Mouse (Mus musculus) neural tube, embryonic 12.5 days (tissue): ENCODE results near the gene H60c. TPM values are rescaled to one million over a fixed set of nuclear protein-coding genes. Genes with fewer than 3 reads are reported as not detected.
"Not testable (repeated sequence)": the region's sequence is repeated elsewhere in the genome, so short reads cannot be mapped to it uniquely, and the experiment has no call there.

Source experiments
- ATAC-seq: fragments of 200-750 bp; cut with Nextera tagmentation; 2 replicates; pipeline ENCODE4 v1.8.0; 2017; ENCODE audit warnings: low read depth, mild to moderate bottlenecking, moderate TSS enrichment, moderate library complexity; ENCODE audit not compliant: low FRiP score
- H3K27ac ChIP-seq: fragments of 300-500 bp; sonication (generic); 2 replicates; pipeline ENCODE4 v1.5.1; 2016
- H3K27me3 ChIP-seq: fragments of 300-500 bp; sonication (generic); replicated peaks from 2 replicates; pipeline ENCODE4 v1.6.1; 2016; ENCODE audit warnings: mild to moderate bottlenecking
- H3K36me3 ChIP-seq: fragments of 300-500 bp; sonication (generic); 2 replicates; pipeline ENCODE4 v1.6.1; 2016; ENCODE audit warnings: mild to moderate bottlenecking
- H3K4me1 ChIP-seq: fragments of 300-500 bp; sonication (generic); 2 replicates; pipeline ENCODE4 v1.6.1; 2016
- H3K4me2 ChIP-seq: fragments of 300-500 bp; sonication (generic); replicated peaks from 2 replicates; pipeline ENCODE4 v1.6.1; 2016; ENCODE audit warnings: mild to moderate bottlenecking
- H3K4me3 ChIP-seq: fragments of 300-500 bp; sonication (generic); 2 replicates; pipeline ENCODE4 v1.5.1; 2016
- H3K9ac ChIP-seq: fragments of 300-500 bp; sonication (generic); 2 replicates; pipeline ENCODE4 v1.6.1; 2016; ENCODE audit warnings: mild to moderate bottlenecking
- H3K9me3 ChIP-seq: fragments of 300-500 bp; sonication (generic); 2 replicates; pipeline ENCODE4 v1.6.1; 2016; ENCODE audit warnings: mild to moderate bottlenecking
- WGBS: fragments of 180-500 bp; shearing (Covaris S2); methylation state at CpG from one replicate; pipeline ENCODE4 v1.1.7; 2016; 5-methylcytosine and 5-hydroxymethylcytosine counted together
- polyA plus RNA-seq: library from polyadenylated mRNA; unstranded; fragments of >200 nt; fragmentation: Nextera tagmentation; extraction: Ambion mirVana; gene quantifications from 2 replicates; pipeline ENCODE4 v1.2.1, GENCODE M21; 2016

H60c gene
- polyA plus RNA-seq: not detected in 2 replicates

DNA sequence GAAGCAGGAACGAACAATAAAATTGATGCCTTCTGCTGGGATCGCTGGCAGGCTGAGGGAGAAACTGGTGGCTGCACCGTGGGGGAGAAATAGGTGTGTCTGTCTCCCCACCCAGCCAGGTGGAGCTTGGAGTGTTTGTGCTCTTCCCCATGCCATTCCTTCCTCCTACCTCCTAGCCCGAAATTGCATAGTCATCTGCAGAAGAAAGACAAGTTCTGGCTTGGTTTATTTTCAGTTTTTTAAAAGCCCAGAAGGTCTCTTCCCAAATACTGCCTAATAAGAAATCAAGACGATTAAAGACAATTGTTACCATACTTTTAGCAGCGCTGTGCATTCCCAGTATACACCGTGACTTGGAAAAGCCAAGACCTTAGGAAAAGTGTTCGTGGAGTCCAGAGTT, at the start of gene H60c:
TSS of gene H60c (minus strand) at position 101 of the 400 bp plus-strand sequence.
- Histone ChIP-seq H3K36me3 (no peaks in the 10 kb centered on the region), H3K4me1 (no peaks in the 10 kb centered on the region), H3K4me3 (no peak within 1 kb of the TSS), H3K27me3 (no peaks in the 10 kb centered on the region), H3K27ac (no peak within 1 kb of the TSS), H3K9ac (no peak within 1 kb of the TSS), H3K9me3 (peaks cover 6% of the 10 kb centered on the region; the same call in 1 of the 2 replicates), H3K4me2 (no peak within 1 kb of the TSS)
- no peak for ATAC-seq
- 77% methylated on average over 8 of the region's 8 CpGs for WGBS

GRCm38 (mm10) chr10:3308821-3309206, 41.2 kb upstream of the H60c start:
- Histone ChIP-seq H3K27ac (no peak overlapping the region), H3K27me3 (no peaks in the 10 kb centered on the region), H3K36me3 (no peaks in the 10 kb centered on the region), H3K9ac (no peak overlapping the region), H3K4me1 (no peaks in the 10 kb centered on the region), H3K4me3 (no peak overlapping the region), H3K4me2 (no peak overlapping the region), H3K9me3 (no peaks in the 10 kb centered on the region)
- no peak for ATAC-seq
- 71% methylated on average over 1 of the region's 1 CpGs for WGBS

DNA sequence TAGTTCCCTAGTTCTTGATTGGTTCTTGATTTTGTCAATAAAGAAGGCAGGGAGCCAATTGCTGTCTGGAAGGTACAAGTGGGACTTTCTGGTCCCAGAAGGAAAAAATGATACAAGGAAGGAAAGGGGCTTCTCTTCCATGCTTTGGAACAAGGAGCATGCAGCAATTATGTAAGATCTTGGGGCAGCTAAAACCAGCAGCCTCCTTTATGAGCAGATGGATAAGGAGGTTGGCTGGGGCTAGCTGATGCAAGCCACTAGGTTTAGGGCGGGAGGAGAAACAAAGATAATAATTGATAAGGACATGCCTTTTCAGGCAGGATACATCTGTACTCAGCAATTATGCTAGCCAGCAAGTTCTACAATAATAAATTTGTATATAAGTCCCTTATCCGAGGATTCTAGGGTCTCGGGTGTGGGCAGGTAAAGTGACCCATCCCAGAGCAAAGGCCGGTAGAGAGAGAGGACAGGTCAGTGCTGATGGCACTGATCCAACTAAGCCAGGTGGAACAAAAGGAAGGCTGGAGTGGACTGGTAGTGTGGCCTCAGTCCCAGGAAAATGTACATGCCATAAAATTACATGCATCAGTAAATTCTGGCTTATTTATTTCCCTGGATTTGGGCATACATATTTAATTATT, 40.7 kb upstream of the H60c start:
- Histone ChIP-seq H3K27me3 (no peaks in the 10 kb centered on the region), H3K9me3 (no peaks in the 10 kb centered on the region), H3K36me3 (no peaks in the 10 kb centered on the region), H3K4me2 (no peak overlapping the region), H3K4me3 (no peak overlapping the region), H3K27ac (no peak overlapping the region), H3K9ac (no peak overlapping the region), H3K4me1 (no peaks in the 10 kb centered on the region)
- WGBS: 83% methylated on average over 4 of the region's 4 CpGs
- ATAC-seq: no peak

DNA sequence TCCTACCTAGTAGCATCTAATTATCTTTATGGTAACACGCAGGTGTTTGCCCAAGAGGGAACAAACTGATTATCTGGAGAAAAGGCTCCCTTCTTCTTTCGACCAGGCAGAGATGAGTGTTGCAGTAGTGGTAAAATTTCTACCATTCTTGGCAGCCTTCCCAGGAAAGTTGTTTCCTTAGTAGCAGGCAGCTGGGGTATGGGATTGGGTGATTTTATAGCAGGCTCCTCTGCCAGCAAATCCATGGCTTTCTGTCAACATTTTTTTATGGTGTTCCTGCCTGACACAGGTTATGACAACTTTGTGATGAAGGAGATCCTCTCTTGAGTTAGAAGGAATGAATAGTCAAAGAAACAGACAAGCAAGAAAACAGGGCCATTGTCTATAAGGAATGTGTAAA, 40.2 kb upstream of the H60c start:
- Histone ChIP-seq H3K4me1 (no peaks in the 10 kb centered on the region), H3K27me3 (no peaks in the 10 kb centered on the region), H3K27ac (no peak overlapping the region), H3K9me3 (no peaks in the 10 kb centered on the region), H3K4me2 (no peak overlapping the region), H3K9ac (no peak overlapping the region), H3K36me3 (no peaks in the 10 kb centered on the region), H3K4me3 (no peak overlapping the region)
- WGBS: 78% methylated on average over 2 of the region's 2 CpGs
- ATAC-seq: no peak

DNA sequence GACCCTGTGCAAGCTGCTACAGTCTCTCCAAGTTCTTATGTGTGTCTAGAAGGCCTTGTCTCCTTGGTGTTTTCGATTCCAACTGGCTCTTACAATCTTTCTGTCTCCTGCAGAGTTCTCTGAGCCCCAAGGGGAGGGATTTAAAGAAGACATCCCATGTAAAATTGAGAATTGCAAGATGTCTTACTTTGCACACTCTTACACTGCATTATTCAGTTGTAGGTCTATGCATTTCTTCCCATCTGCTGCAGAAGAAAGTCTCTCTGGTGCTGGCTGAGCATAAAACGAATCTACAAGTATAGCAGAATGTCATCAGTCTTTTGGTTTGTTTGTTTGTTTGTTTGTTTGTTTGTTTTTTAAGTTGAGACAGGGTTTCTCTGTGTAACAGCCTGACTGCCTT, 26.4 kb upstream of the H60c start:
- Histone ChIP-seq H3K9ac (no peak overlapping the region), H3K4me3 (no peak overlapping the region), H3K36me3 (no peaks in the 10 kb centered on the region), H3K27me3 (no peaks in the 10 kb centered on the region), H3K9me3 (no peaks in the 10 kb centered on the region), H3K4me2 (no peak overlapping the region), H3K27ac (no peak overlapping the region), H3K4me1 (no peaks in the 10 kb centered on the region)
- no peak for ATAC-seq
- WGBS: 59% methylated on average over 2 of the region's 2 CpGs

- no peak for ATAC-seq
- H3K36me3 ChIP-seq: no peaks in the 10 kb centered on the region
- no peaks in the 10 kb centered on the region for H3K27me3 ChIP-seq
- 88% methylated on average over 2 of the region's 2 CpGs for WGBS
- H3K4me2 ChIP-seq: no peak overlapping the region
- no peak overlapping the region for H3K4me3 ChIP-seq
- H3K9me3 ChIP-seq: no peaks in the 10 kb centered on the region
- no peak overlapping the region for H3K9ac ChIP-seq
- H3K4me1 ChIP-seq: no peaks in the 10 kb centered on the region
- no peak overlapping the region for H3K27ac ChIP-seq
Measured at GRCm38 (mm10) chr10:3281047-3281446, 13.5 kb upstream of the H60c start.

DNA sequence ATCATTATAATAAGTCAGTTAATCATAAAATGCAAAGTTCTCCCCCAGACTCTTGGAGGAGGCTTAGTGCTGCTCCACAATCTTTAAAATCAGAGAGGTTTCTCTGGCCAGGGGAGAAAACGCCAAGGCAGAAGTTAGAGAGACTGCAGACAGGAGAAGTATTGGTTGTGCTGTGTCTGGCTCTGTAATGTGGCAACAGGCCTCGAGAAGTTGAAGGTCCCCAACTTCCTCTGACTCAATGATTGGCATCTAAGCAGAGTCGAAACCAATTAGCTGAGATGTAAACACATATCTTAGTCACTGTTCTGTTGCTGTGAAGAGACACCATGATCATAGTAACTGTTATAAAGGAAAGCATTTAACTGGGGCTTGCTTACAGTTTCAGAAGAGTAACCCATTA, 6.5 kb upstream of the H60c start:
- Histone ChIP-seq H3K4me1 (no peaks in the 10 kb centered on the region), H3K4me2 (no peak overlapping the region), H3K4me3 (no peak overlapping the region), H3K27ac (no peak overlapping the region), H3K9ac (no peak overlapping the region), H3K9me3 (no peaks in the 10 kb centered on the region), H3K36me3 (no peaks in the 10 kb centered on the region), H3K27me3 (no peaks in the 10 kb centered on the region)
- WGBS: 80% methylated on average over 3 of the region's 3 CpGs
- ATAC-seq: no peak

- Histone ChIP-seq H3K9ac (no peak overlapping the region), H3K36me3 (no peaks in the 10 kb centered on the region), H3K4me3 (no peak overlapping the region), H3K9me3 (peaks cover 6% of the 10 kb centered on the region; the same call in 1 of the 2 replicates), H3K27me3 (no peaks in the 10 kb centered on the region), H3K4me1 (no peaks in the 10 kb centered on the region), H3K27ac (no peak overlapping the region), H3K4me2 (no peak overlapping the region)
- no peak for ATAC-seq
- 86% methylated on average over 3 of the region's 4 CpGs for whole genome bisulfite sequencing
Measured at GRCm38 (mm10) chr10:3271036-3271435, 3.5 kb upstream of the H60c start.

DNA sequence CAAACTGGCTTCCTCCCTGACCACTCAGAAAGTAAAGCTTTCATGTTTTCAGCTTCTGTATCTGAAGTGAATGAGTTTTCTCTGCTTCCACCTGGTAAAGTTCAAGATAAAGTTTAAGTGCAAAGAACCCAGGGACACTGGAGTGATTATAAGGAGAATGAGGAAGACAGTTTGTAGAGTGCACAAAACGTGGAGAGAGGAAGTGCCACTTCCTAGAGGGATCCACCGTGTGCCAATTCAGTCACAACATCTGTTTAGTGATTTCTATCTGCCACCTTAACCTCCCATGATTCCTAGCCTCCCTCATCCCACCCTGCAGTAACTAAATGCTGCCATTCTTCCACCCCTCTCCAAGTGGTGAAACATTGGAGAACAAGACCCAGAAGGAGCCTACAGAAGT, 842 bp downstream of the H60c start:
- Histone ChIP-seq H3K4me2 (no peak overlapping the region), H3K27me3 (no peaks in the 10 kb centered on the region), H3K9ac (no peak overlapping the region), H3K4me1 (no peaks in the 10 kb centered on the region), H3K36me3 (no peaks in the 10 kb centered on the region), H3K4me3 (no peak overlapping the region), H3K9me3 (peaks cover 6% of the 10 kb centered on the region; the same call in 1 of the 2 replicates), H3K27ac (no peak overlapping the region)
- no peak for ATAC-seq
- 73% methylated on average over 2 of the region's 2 CpGs for WGBS

- H3K4me1 ChIP-seq: no peaks in the 10 kb centered on the region
- H3K4me3 ChIP-seq: no peak overlapping the region
- H3K27me3 ChIP-seq: no peaks in the 10 kb centered on the region
- no peak for ATAC-seq
- 84% methylated on average over 2 of the region's 2 CpGs for WGBS
- peaks cover 6% of the 10 kb centered on the region; the same call in 1 of the 2 replicates for H3K9me3 ChIP-seq
- no peak overlapping the region for H3K27ac ChIP-seq
- no peak overlapping the region for H3K9ac ChIP-seq
- H3K36me3 ChIP-seq: no peaks in the 10 kb centered on the region
- H3K4me2 ChIP-seq: no peak overlapping the region
Measured at GRCm38 (mm10) chr10:3262784-3263183, 4.8 kb downstream of the H60c start.

DNA sequence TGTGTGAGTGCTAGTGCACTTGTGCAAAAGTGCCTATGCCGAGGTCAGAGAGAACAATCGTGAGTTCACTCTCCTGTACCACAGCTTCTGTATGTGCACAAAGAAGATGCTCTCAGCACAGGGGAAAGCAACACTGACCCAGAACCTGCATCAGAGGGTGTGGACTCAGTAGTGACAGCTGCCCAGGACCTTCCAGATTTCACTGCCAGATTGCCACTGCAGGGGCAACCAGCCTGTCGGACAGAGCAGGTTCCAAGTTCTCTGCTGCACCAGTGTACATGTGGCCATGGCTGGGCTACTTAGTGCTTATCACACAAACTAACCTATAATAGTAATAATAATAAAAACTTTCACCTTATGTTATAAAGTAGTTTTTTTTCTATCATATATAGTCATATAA, 10.2 kb downstream of the H60c start:
- H3K4me1 ChIP-seq: no peaks in the 10 kb centered on the region
- no peak overlapping the region for H3K4me3 ChIP-seq
- H3K9me3 ChIP-seq: 0 out of 2 replicates have a peak, but pooled peaks cover 5% of the 10 kb centered on the region
- no peak overlapping the region for H3K4me2 ChIP-seq
- no peak for ATAC-seq
- H3K27me3 ChIP-seq: no peaks in the 10 kb centered on the region
- WGBS: 95% methylated on average over 3 of the region's 3 CpGs
- no peak overlapping the region for H3K27ac ChIP-seq
- no peak overlapping the region for H3K9ac ChIP-seq
- no peaks in the 10 kb centered on the region for H3K36me3 ChIP-seq

GRCm38 (mm10) chr10:3238436-3238835, 29.1 kb downstream of the H60c start:
- not testable (repeated sequence) for H3K4me2 ChIP-seq, H3K9me3 ChIP-seq, H3K27ac ChIP-seq, H3K4me1 ChIP-seq, H3K36me3 ChIP-seq, H3K4me3 ChIP-seq, H3K27me3 ChIP-seq, ATAC-seq, H3K9ac ChIP-seq
- WGBS: 85% methylated on average over 5 of the region's 5 CpGs

DNA sequence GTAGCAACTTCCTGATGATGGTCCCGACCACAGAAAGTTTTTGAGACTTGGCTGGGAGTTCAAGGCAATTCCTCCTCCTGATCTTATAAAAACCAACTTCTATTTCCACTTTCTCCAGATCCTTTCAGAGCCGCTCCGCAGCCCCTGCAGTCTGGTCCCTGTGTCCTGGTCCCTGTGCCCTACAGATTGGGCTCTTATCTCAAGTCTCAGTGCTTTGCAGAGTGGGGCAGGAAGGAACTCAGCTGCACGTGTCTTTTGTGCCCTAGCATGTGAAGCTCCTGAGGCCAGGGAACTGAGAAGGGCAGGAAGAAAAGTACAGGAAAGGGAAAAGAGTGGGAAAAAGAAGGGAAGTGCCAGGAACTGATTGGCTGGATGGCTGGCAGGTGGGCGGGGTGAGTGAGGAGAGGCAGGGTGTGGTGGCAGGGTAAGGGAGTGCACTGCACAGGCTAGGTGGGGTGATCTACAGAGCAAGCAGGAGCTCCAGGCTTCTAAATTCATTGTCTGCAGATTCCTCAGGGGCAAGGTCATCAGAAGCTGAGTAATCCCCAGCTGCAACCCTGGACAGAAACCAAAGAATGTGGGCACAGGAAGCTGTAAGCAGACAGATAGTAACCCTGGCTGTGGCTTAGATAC, 30.8 kb downstream of the H60c start:
- H3K36me3 ChIP-seq: no peaks in the 10 kb centered on the region
- no peaks in the 10 kb centered on the region for H3K4me1 ChIP-seq
- 75% methylated on average over 5 of the region's 5 CpGs for WGBS
- no peaks in the 10 kb centered on the region for H3K27me3 ChIP-seq
- no peak overlapping the region for H3K27ac ChIP-seq
- ATAC-seq: no peak
- no peaks in the 10 kb centered on the region for H3K9me3 ChIP-seq
- no peak overlapping the region for H3K9ac ChIP-seq
- no peak overlapping the region for H3K4me3 ChIP-seq
- H3K4me2 ChIP-seq: no peak overlapping the region
